Mouse (Mus musculus) gastrocnemius, adult 2 months (tissue): ENCODE data around the gene Ccnb2. TPM values are rescaled to one million over a fixed set of nuclear protein-coding genes. Genes with fewer than 3 reads are reported as not detected.
A peak's percentile ranks its signal among the peaks of the same experiment; 100 is the strongest.

Source experiments
- DNase-seq: peaks from one replicate; pipeline ENCODE4 v3.0.0; 2022
- H3K27ac ChIP-seq: fragments of 200-600 bp; 2 replicates; pipeline ENCODE4 v1.8.1; 2022; ENCODE audit warnings: mild to moderate bottlenecking
- H3K4me3 ChIP-seq: fragments of 200-600 bp; 2 replicates; pipeline ENCODE4 v1.8.1; 2022; ENCODE audit warnings: mild to moderate bottlenecking, moderate library complexity
- CTCF ChIP-seq: fragments of 200-600 bp; IDR thresholded peaks from 2 replicates; pipeline ENCODE4 v1.8.1; 2022; ENCODE audit warnings: antibody characterized with exemption, mild to moderate bottlenecking, moderate library complexity
- intact Hi-C: fragments of 180-260 bp; cut with DNase I; formaldehyde crosslinking; loops from one replicate; pipeline ENCODE4 v1.15.1; 2025
- microRNA-seq: library from miRNA; unstranded; fragments of <30 nt; microRNA quantifications from one replicate; pipeline ENCODE4 v1.2.0, GENCODE M21; 2021
- total RNA-seq, 2 experiments: library from RNA; stranded (reverse); gene quantifications; 2 replicates each; pipeline ENCODE4 v1.2.3; 2021

The Ccnb2 gene
- total RNA-seq, 2 experiments from 2014 or later = 0.26 TPM; not detected in 1

DNA sequence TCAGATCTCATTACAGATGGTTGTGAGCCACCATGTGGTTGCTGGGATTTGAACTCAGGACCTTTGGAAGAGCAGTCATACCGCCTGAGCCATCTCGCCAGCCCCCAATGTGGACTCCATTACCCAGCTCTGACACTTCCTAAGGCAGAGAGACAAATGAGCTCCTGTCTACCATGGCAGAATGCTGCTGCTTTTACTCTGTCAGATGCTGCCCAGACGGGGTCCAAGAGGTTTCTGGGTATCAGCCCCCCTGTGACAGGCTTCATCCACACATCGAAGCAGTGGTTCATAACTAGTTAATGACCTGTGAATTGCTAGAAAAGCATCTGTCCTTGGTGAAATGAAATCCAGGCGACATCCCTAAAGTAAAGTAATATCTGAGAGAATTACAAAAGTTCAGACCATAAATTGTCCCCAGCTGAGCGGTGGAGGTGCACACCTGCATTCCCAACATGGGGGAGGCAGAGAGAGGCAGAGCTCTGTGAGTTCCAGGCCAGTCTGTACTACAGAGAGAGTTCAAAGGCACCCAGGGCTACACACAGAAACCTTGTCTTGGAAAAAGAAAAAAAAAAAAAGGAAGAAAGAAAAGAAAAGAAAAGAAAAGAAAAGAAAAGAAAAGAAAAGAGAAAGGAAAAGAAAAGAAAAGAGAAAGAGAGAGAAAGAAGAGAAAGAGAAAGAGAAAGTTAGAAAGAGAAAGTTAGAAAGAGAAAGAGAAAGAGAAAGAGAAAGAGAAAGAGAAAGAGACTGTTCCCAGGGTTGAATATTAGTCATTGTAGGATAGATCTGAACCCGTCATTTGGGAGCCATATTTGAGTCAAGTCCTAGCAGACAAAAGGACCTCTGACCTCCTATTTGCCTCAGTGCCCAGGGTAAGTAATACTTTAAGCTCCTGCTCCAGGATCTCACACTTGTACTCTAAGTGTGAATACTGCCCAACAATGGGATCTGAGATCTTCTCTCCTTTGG is 41.6 kb downstream of the Ccnb2 start:
- intact Hi-C loops = no loop called here
- no peak overlapping the region for H3K27ac ChIP-seq

DNA sequence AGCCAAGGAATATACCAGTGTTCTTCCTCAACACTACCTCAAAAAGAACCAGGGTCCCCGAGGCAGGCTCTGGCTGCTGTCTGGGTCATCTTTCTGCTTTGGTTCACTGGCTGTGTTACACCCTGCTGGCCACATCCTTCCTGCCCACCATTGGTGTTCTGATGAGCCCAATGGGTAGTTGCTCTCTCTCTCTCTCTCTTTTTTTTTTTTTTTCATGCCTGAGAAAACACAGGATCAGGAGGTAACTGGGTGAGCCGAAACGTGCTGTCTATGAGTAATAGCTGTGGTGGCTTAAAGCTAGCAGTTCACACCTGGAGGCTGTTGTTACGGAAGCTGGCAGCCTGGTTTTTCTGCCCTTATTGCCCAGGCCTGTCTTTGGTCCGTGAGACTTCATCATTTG is 49.7 kb downstream of the Ccnb2 start:
- H3K4me3 ChIP-seq = no peak overlapping the region
- no peak for TF ChIP-seq CTCF
- DNase-seq = no peak

More for the DNA sequence above, 41.6 kb downstream of the Ccnb2 start:
- H3K4me3 ChIP-seq = no peak overlapping the region
- no peak for DNase-seq
- TF ChIP-seq CTCF = no peak

DNA sequence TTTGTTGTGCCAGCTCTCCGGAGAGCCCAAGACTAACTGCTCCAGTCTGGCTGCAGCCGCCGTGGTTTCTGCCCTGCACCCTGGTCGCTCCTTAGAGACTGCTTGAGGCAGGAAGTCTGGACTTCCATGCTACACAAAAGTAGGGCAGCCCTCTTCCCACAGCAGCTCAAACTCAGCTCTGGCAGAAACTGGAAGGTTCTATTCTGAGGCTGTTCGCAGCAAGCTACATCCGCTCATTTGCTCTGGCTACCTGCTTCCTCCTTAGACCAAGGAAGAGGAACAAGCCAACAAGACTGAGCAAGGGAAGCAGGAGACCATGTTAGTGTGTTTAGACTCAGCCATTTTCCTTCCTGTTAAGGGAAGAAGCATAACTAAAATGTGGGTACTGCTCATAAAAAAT is 54.4 kb downstream of the Ccnb2 start:
- peak overlapping the region; percentile 24; the same call in 1 of the 2 replicates for H3K27ac ChIP-seq
- no peak overlapping the region for H3K4me3 ChIP-seq
- DNase-seq = no peak
- no peak for TF ChIP-seq CTCF
- intact Hi-C loops = no loop called here

More for the DNA sequence above, 49.7 kb downstream of the Ccnb2 start:
- no peak overlapping the region for H3K27ac ChIP-seq
- intact Hi-C loops = no loop called here

DNA sequence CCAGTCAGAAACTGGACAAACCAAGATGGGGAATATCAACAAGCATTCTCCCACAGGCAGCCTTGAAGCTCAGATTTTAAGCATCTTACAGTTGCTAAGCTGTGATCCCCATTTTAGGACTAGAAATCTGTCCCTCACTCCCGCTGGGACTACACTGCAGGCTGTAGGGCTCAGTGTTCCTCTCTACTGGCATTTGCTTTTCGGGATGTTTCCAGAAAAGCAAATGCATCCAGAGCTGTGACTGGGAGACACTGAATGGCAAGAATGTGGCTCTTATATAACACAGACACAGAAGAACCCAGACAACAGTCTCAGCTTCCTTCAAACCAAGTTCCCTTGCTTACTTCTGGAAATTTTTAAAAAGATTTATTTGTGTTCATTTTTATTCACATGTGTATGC is 55.4 kb downstream of the Ccnb2 start:
- intact Hi-C loops = no loop called here
- DNase-seq = no peak
- Histone ChIP-seq H3K27ac (no peak overlapping the region), H3K4me3 (no peak overlapping the region)
- TF ChIP-seq CTCF = no peak

DNA sequence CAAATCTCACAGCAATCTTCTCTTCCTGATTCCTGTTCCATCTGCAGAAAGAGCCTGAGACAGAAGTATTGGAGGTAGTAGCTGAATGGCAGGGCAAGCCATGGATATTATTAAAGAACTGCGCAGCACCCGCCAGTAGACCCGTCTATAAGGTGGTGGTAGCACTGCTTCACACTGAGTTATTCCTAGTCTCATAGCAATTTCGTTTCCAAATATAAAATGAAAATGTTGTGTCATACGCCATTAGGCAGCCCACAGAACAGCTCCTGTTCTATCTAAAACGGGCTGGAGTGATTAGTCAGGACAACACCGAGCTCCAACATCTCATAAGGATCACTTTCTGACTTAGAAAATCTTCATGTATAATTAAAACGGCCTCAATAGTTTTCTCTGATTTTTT is 56.6 kb downstream of the Ccnb2 start:
- no peak overlapping the region for H3K4me3 ChIP-seq
- DNase-seq = no peak
- no peak for TF ChIP-seq CTCF
- intact Hi-C loops = no loop called here
- H3K27ac ChIP-seq = no peak overlapping the region

DNA sequence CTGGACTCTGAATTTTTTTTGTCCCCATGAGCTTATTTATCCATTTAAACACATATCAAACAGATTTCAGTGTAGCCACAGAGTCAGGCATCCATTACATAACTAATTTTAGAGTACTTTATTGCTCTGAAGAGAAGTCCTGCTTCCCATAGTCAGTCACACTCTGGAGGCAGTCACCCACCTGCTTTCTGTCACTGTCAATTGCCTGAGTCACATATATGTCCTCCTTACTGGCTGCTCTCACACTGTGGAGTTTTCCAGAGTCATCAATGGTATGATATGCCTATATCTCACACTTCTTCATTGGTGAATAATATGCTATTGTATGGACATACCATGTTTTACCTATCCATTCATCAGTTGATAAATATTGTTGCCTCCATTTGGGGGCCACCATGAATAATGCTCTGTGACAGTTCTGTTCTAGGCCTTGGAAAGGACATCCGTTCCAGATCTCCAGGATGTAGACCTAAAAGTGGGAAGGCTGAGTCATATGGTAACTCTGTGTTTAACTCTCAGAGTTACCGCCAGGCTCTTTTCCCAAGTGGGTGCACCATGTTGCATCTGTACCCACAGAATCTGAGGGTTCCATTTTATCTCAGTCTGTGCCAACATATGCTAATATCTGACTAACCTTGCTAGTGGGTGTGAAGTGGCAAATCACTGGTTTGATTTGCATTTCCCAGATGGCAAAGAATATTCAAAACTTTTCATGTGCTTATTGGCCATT is 61.8 kb downstream of the Ccnb2 start:
- DNase-seq = no peak

More for the DNA sequence above, 61.8 kb downstream of the Ccnb2 start:
- no peak overlapping the region for H3K27ac ChIP-seq
- H3K4me3 ChIP-seq = no peak overlapping the region
- TF ChIP-seq CTCF = no peak
- intact Hi-C loops = no loop called here

Small RNA genes lying within 50 kb of the gene (microRNA-seq; reads per million reads assigned to microRNA genes)
- not detected for gene Mir5626

Other genes with a start within 250 kb of the Ccnb2 start
- 10 to 100 TPM in 1 of 2 experiments, 1 to 10 TPM in 1; 5.7 to 11.7 TPM for gene Myo1e, start 214.2 kb downstream of the Ccnb2 start, total RNA-seq
- 10 to 100 TPM; 13.3 to 14.0 TPM for gene Rnf111, start 82.2 kb upstream of the Ccnb2 start, total RNA-seq
- gene Sltm, start 121.2 kb upstream of the Ccnb2 start, total RNA-seq = 10 to 100 TPM; 16.9 to 20.9 TPM
- gene Gm10642, start 234.7 kb upstream of the Ccnb2 start, total RNA-seq = under 1 TPM in 1 of 2 experiments, not detected in 1; 0.26 TPM
- gene Mindy2, start 235.6 kb upstream of the Ccnb2 start, total RNA-seq = 10 to 100 TPM; 12.3 to 17.9 TPM